Mouse (Mus musculus): ENCODE results near the gene Vmn1r46.
"Not testable (repeated sequence)": the region's sequence is repeated elsewhere in the genome, so short reads cannot be mapped to it uniquely, and the experiment has no call there.

Vmn1r46 gene

GRCm38 (mm10) chr6:89969013-89969412 is at the start of gene Vmn1r46:
Vmn1r46 (plus strand) TSS chr6:89969313.
- no peak for DNase-seq (ENCODE audit: low read depth, low spot score)

GRCm38 (mm10) chr6:89940498-89940897 is 28.6 kb upstream of the Vmn1r46 start, which contains the start of gene Vmn1r45:
Vmn1r45 (minus strand) TSS chr6:89940598.
- not testable (repeated sequence) for DNase-seq (ENCODE audit: low read depth, low spot score)

- DNase-seq (ENCODE audit: low read depth, low spot score), result no peak
Measured at GRCm38 (mm10) chr6:89940926-89941325, 28.2 kb upstream of the Vmn1r46 start.

- no peak for DNase-seq (ENCODE audit: low read depth, low spot score)
Measured at GRCm38 (mm10) chr6:89953556-89953955, 15.6 kb upstream of the Vmn1r46 start.

GRCm38 (mm10) chr6:89966341-89966740 is 2.8 kb upstream of the Vmn1r46 start:
- no peak for DNase-seq (ENCODE audit: low read depth, low spot score)

- DNase-seq (ENCODE audit: low read depth, low spot score), result no peak
Measured at GRCm38 (mm10) chr6:89985989-89986388, 16.9 kb downstream of the Vmn1r46 start.

GRCm38 (mm10) chr6:90015847-90016246 is 46.7 kb downstream of the Vmn1r46 start, which contains the start of gene Vmn1r47:
Vmn1r47 (plus strand) TSS chr6:90016147.
- not testable (repeated sequence) for DNase-seq (ENCODE audit: low read depth, low spot score)
